Mouse (Mus musculus): ENCODE results near the gene Gfer. TPM values are rescaled to one million over a fixed set of nuclear protein-coding genes. Genes with fewer than 3 reads are reported as not detected.
A peak's percentile ranks its signal among the peaks of the same experiment; 100 is the strongest.

Gfer gene
- total and polyA plus RNA-seq, 3 experiments = 69.1 to 105 (median 94.8) TPM

- Histone ChIP-seq H3K27ac (ENCODE audit: insufficient read depth, low read depth) (no peak overlapping the region), H3K79me2 (replicated peaks; ENCODE audit: control insufficient read depth, extremely low read depth, insufficient read depth, poor library complexity, severe bottlenecking) (peaks cover 18% of the 10 kb centered on the region), H3K4me1 (ENCODE audit: control insufficient read depth in 1 of 2, insufficient read depth in 2 of 2) (peaks cover 0 to 16% of the 10 kb centered on the region in 2 experiments; a peak in 3 of 4 replicates), H3K4me3 (replicated peaks in 1 of 3; ENCODE audit: low read depth in 2 of 3, low read length in 2 of 3, poor library complexity in 1 of 3) (no peak overlapping the region), H3K9me3 (replicated peaks; ENCODE audit: low read length) (no peaks in the 10 kb centered on the region), H3K27me3 (replicated peaks) (no peaks in the 10 kb centered on the region), H3K36me3 (replicated peaks in 1 of 2; ENCODE audit: control insufficient read depth in 1 of 2, insufficient read depth in 1 of 2, low read length in 1 of 2) (peaks cover 16 to 39% of the 10 kb centered on the region in 2 experiments), H3K4me2 (ENCODE audit: insufficient read depth, low read depth, poor library complexity, severe bottlenecking) (no peak overlapping the region), H3K9ac (ENCODE audit: insufficient read depth, low read depth) (no peak overlapping the region)
- TF ChIP-seq MYC (IDR thresholded peaks at IDR 0.05; ENCODE audit: low read depth, low read length) (no peak), JUND (conservative IDR thresholded peaks at IDR 0.05; ENCODE audit: low read depth, low read length) (no peak), E2F4 (IDR thresholded peaks at IDR 0.05; ENCODE audit: insufficient replicate concordance, low read depth, low read length) (no peak), MAZ (IDR thresholded peaks at IDR 0.05; ENCODE audit: low read depth, low read length) (no peak), POLR2AphosphoS2 (IDR thresholded peaks at IDR 0.05; ENCODE audit: low read depth, low read length) (no peak), USF1 (IDR thresholded peaks at IDR 0.05; ENCODE audit: low read depth, low read length) (no peak), ELF1 (IDR thresholded peaks at IDR 0.05; ENCODE audit: low read depth, low read length) (no peak), CTCF (conservative IDR thresholded peaks at IDR 0.05 in 1 of 2, IDR thresholded peaks at IDR 0.05 in 1 of 2; ENCODE audit: low read depth in 2 of 2, low read length in 2 of 2) (no peak), POLR2A (IDR thresholded peaks at IDR 0.05; ENCODE audit: low read depth, low read length) (no peak), ZMIZ1 (IDR thresholded peaks at IDR 0.05; ENCODE audit: low read depth, low read length) (no peak), UBTF (IDR thresholded peaks at IDR 0.05; ENCODE audit: low read depth, low read length) (no peak), SIN3A (IDR thresholded peaks at IDR 0.05; ENCODE audit: low read length) (no peak), EP300 (IDR thresholded peaks at IDR 0.05; ENCODE audit: low read length) (no peak), SMC3 (IDR thresholded peaks at IDR 0.05; ENCODE audit: low read depth, low read length) (no peak), TCF12 (IDR thresholded peaks at IDR 0.05; ENCODE audit: low read depth, low read length) (no peak)
- dilution Hi-C loops (cut with MboI; ENCODE audit: extremely low pct_ligation_motif_present, extremely low pct_unique_long_range_greater_than_20kb, low sequenced_read_pairs) (no loop called here), in situ Hi-C loops (cut with MboI; ENCODE audit: low pct_ligation_motif_present, low pct_unique_long_range_greater_than_20kb, low sequenced_read_pairs) (no loop called here)
- DNase-seq (ENCODE audit: extremely low read depth) = no peak
Observed at GRCm38 (mm10) chr17:24715556-24715955, 19.6 kb upstream of the Gfer start.

- peaks cover 7 to 16% of the 10 kb centered on the region in 2 experiments; a peak in 3 of 4 replicates for H3K4me1 ChIP-seq (ENCODE audit: control insufficient read depth in 1 of 2, insufficient read depth in 2 of 2)
- peaks cover 14% of the 10 kb centered on the region for H3K79me2 ChIP-seq (replicated peaks; ENCODE audit: control insufficient read depth, extremely low read depth, insufficient read depth, poor library complexity, severe bottlenecking)
- peak; percentile 66 for DNase-seq (ENCODE audit: extremely low read depth)
- no peak overlapping the region for H3K27ac ChIP-seq (ENCODE audit: insufficient read depth, low read depth)
- H3K9me3 ChIP-seq (replicated peaks; ENCODE audit: low read length) = no peaks in the 10 kb centered on the region
- dilution Hi-C loops (cut with MboI; ENCODE audit: extremely low pct_ligation_motif_present, extremely low pct_unique_long_range_greater_than_20kb, low sequenced_read_pairs) = no loop called here
- peak overlapping the region; percentile 68 for H3K4me2 ChIP-seq (ENCODE audit: insufficient read depth, low read depth, poor library complexity, severe bottlenecking)
- H3K36me3 ChIP-seq (replicated peaks in 1 of 2; ENCODE audit: control insufficient read depth in 1 of 2, insufficient read depth in 1 of 2, low read length in 1 of 2) = peaks cover 19 to 24% of the 10 kb centered on the region in 2 experiments
- H3K9ac ChIP-seq (ENCODE audit: insufficient read depth, low read depth) = 0 out of 2 replicates have a peak overlapping the region, but pooled peaks have one; percentile 86
- H3K27me3 ChIP-seq (replicated peaks) = no peaks in the 10 kb centered on the region
- no peak overlapping the region for H3K4me3 ChIP-seq (replicated peaks in 1 of 3; ENCODE audit: low read depth in 2 of 3, low read length in 2 of 3, poor library complexity in 1 of 3)
- in situ Hi-C loops (cut with MboI; ENCODE audit: low pct_ligation_motif_present, low pct_unique_long_range_greater_than_20kb, low sequenced_read_pairs) = no loop called here
- no peak for TF ChIP-seq KAT2A (IDR thresholded peaks at IDR 0.05; ENCODE audit: insufficient replicate concordance, low read length)
- TF ChIP-seq BHLHE40 (IDR thresholded peaks at IDR 0.05; ENCODE audit: low read depth, low read length) = no peak
- no peak for TF ChIP-seq NELFE (IDR thresholded peaks at IDR 0.05; ENCODE audit: low read depth, low read length)
- TF ChIP-seq TCF12 (IDR thresholded peaks at IDR 0.05; ENCODE audit: low read depth, low read length) = peak; percentile 26; the same call in 1 of the 2 replicates
- no peak for TF ChIP-seq POLR2A (IDR thresholded peaks at IDR 0.05; ENCODE audit: low read depth, low read length)
- TF ChIP-seq IRF4 (IDR thresholded peaks at IDR 0.05; ENCODE audit: low read depth, low read length) = no peak
- no peak for TF ChIP-seq CHD1 (IDR thresholded peaks at IDR 0.05; ENCODE audit: low read depth, low read length)
- TF ChIP-seq E2F4 (IDR thresholded peaks at IDR 0.05; ENCODE audit: insufficient replicate concordance, low read depth, low read length) = no peak
- TF ChIP-seq SIN3A (IDR thresholded peaks at IDR 0.05; ENCODE audit: low read length) = peak; percentile 54; the same call in 1 of the 2 replicates
- TF ChIP-seq EP300 (IDR thresholded peaks at IDR 0.05; ENCODE audit: low read length) = no peak
- no peak for TF ChIP-seq CHD2 (IDR thresholded peaks at IDR 0.05; ENCODE audit: low read length)
- no peak for TF ChIP-seq RCOR1 (conservative IDR thresholded peaks at IDR 0.05; ENCODE audit: low read depth, low read length)
- TF ChIP-seq GABPA (IDR thresholded peaks at IDR 0.05; ENCODE audit: insufficient replicate concordance, low read depth, low read length) = no peak
- TF ChIP-seq SMC3 (IDR thresholded peaks at IDR 0.05; ENCODE audit: low read depth, low read length) = peak; percentile 37
- peak; percentile 62; the same call in 1 of the 2 replicates for TF ChIP-seq MAX (IDR thresholded peaks at IDR 0.05; ENCODE audit: low read length)
- peak; percentile 38; the same call in 1 of the 2 replicates for TF ChIP-seq ELF1 (IDR thresholded peaks at IDR 0.05; ENCODE audit: low read depth, low read length)
- no peak for TF ChIP-seq USF1 (IDR thresholded peaks at IDR 0.05; ENCODE audit: low read depth, low read length)
- no peak for TF ChIP-seq NRF1 (IDR thresholded peaks at IDR 0.05; ENCODE audit: low read depth, low read length)
- peak; percentile 49 to 72; a peak in 3 of 4 replicates for TF ChIP-seq CTCF (conservative IDR thresholded peaks at IDR 0.05 in 1 of 2, IDR thresholded peaks at IDR 0.05 in 1 of 2; ENCODE audit: low read depth in 2 of 2, low read length in 2 of 2)
- no peak for TF ChIP-seq POLR2AphosphoS2 (IDR thresholded peaks at IDR 0.05; ENCODE audit: low read depth, low read length)
- TF ChIP-seq ETS1 (conservative IDR thresholded peaks at IDR 0.05; ENCODE audit: low read depth, low read length) = no peak
- TF ChIP-seq UBTF (IDR thresholded peaks at IDR 0.05; ENCODE audit: low read depth, low read length) = no peak
- TF ChIP-seq ZKSCAN1 (IDR thresholded peaks at IDR 0.05; ENCODE audit: borderline replicate concordance, low read depth, low read length) = no peak
- peak; percentile 50 for TF ChIP-seq RAD21 (IDR thresholded peaks at IDR 0.05; ENCODE audit: low read depth, low read length)
- TF ChIP-seq ZMIZ1 (IDR thresholded peaks at IDR 0.05; ENCODE audit: low read depth, low read length) = no peak
- peak; percentile 79 for TF ChIP-seq MXI1 (IDR thresholded peaks at IDR 0.05; ENCODE audit: low read depth, low read length)
- no peak for TF ChIP-seq MEF2A (IDR thresholded peaks at IDR 0.05; ENCODE audit: borderline replicate concordance, low read depth, low read length)
- TF ChIP-seq JUND (conservative IDR thresholded peaks at IDR 0.05; ENCODE audit: low read depth, low read length) = no peak
Observed at GRCm38 (mm10) chr17:24708646-24709045, 12.7 kb upstream of the Gfer start.
